Mouse (Mus musculus) G1E (cell line): ENCODE measurements around the gene Kiss1.

Experiments used
- CTCF ChIP-seq: IDR thresholded peaks from 2 replicates; pipeline ENCODE4 v1.5.1; 2012; ENCODE audit warnings: low read depth, low read length, inconsistent platforms, mixed read lengths
- GATA1 ChIP-seq: IDR thresholded peaks from 2 replicates; pipeline ENCODE4 v1.6.1; 2012; ENCODE audit warnings: borderline replicate concordance, low read length, inconsistent platforms, mixed read lengths
- GATA2 ChIP-seq: IDR thresholded peaks from 2 replicates; pipeline ENCODE4 v1.6.1; 2012; ENCODE audit warnings: low read depth, low read length, inconsistent platforms, borderline replicate concordance
- POLR2AphosphoS5 ChIP-seq: IDR thresholded peaks from 2 replicates; pipeline ENCODE4 v1.6.1; 2012; ENCODE audit warnings: low read depth, low read length, inconsistent platforms; ENCODE audit not compliant: insufficient replicate concordance
- TAL1 ChIP-seq: conservative IDR thresholded peaks from 2 replicates; pipeline ENCODE4 v1.6.1; 2012; ENCODE audit warnings: low read depth, low read length, inconsistent platforms, mixed read lengths

DNA sequence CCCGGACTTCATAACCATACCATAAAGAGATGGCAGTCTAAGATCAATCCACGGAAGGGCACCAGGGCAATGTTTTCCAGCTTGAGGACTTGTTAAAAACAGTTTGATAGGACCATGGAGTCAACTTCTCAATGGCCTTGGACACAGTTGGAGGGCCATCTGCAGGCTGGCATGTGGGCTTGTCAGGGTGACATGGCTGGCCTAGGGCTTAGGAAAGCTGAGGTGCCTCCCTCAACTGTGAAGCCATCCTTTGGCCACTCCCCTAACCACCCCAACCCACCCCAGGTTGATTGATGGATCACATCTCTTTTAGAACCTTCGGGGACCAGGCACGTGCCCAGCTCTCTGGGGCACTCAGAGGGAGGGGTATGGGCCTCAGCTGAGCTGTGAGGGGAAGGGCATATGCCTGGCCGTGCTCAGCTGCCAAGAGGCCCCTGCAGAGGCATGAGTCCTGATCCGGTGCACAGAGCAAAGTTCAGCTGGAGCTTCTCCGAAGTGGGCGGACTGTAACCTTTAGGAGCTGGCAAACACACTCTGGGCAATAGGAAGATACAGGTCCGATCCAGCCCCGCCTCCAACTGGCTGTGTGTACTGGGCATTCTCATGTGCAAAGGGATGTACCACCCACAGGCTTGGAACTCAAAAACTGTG is 54.1 kb downstream of the Kiss1 start:
- TF ChIP-seq CTCF (no peak), POLR2AphosphoS5 (no peak), GATA1 (no peak), TAL1 (no peak), GATA2 (no peak)
